Mouse (Mus musculus): ENCODE data around the gene Sumo1. TPM values are rescaled to one million over a fixed set of nuclear protein-coding genes. Genes with fewer than 3 reads are reported as not detected.

Sumo1 gene
- polyA plus RNA-seq, 1 experiment from 2014 or later = 307 TPM

Other genes starting within 250 kb of the Sumo1 start
- 3.4 and 3.8 TPM in 2 replicates for gene Fzd7, start 188.4 kb downstream of the Sumo1 start, polyA plus RNA-seq (2015; fragmentation: Nextera tagmentation; extraction: Ambion mirVana)
- 0.37 and 0.49 TPM in 2 replicates for gene Gm973, start 154.6 kb downstream of the Sumo1 start, polyA plus RNA-seq (2015; fragmentation: Nextera tagmentation; extraction: Ambion mirVana)
- 173 and 227 TPM in 2 replicates for gene Nop58, start 14.1 kb upstream of the Sumo1 start, polyA plus RNA-seq (2015; fragmentation: Nextera tagmentation; extraction: Ambion mirVana)
- gene Bmpr2, start 92.6 kb upstream of the Sumo1 start, polyA plus RNA-seq (2015; fragmentation: Nextera tagmentation; extraction: Ambion mirVana) = 4.2 and 4.3 TPM in 2 replicates
- gene Fam117b, start 242.2 kb upstream of the Sumo1 start, polyA plus RNA-seq (2015; fragmentation: Nextera tagmentation; extraction: Ambion mirVana) = 2.9 TPM in 2 replicates